Mouse (Mus musculus) heart, adult 2 months (tissue): Measurements from ENCODE around the gene Cdan1. TPM values are rescaled to one million over a fixed set of nuclear protein-coding genes. Genes with fewer than 3 reads are reported as not detected.

ENCODE experiments used
- DNase-seq, 2 experiments: peaks; one replicate each; pipeline ENCODE4 v3.0.0; 2021
- H3K27ac ChIP-seq: fragments of 200-600 bp; 2 replicates; pipeline ENCODE4 v1.8.1; 2022
- H3K27me3 ChIP-seq: fragments of 200-500 bp; 2 replicates; pipeline ENCODE4 v1.6.1; 2012; ENCODE audit warnings: mild to moderate bottlenecking, low read length, inconsistent platforms, mixed read lengths; ENCODE audit not compliant: control insufficient read depth, insufficient read depth
- H3K36me3 ChIP-seq: fragments of 200-500 bp; 2 replicates; pipeline ENCODE4 v1.6.1; 2012; ENCODE audit warnings: low read length, inconsistent platforms; ENCODE audit not compliant: control insufficient read depth, insufficient read depth
- H3K4me1 ChIP-seq: fragments of 200-500 bp; 2 replicates; pipeline ENCODE4 v1.6.1; 2011; ENCODE audit warnings: low read length; ENCODE audit not compliant: control insufficient read depth, insufficient read depth
- H3K4me3 ChIP-seq: fragments of 200-600 bp; 2 replicates; pipeline ENCODE4 v1.8.1; 2022
- H3K79me2 ChIP-seq: fragments of 200-500 bp; replicated peaks from 2 replicates; pipeline ENCODE4 v1.6.1; 2012; ENCODE audit warnings: mild to moderate bottlenecking, inconsistent platforms, low read length, moderate library complexity, mixed read lengths; ENCODE audit not compliant: control insufficient read depth, insufficient read depth
- H3K9ac ChIP-seq: fragments of 200-500 bp; 2 replicates; pipeline ENCODE4 v1.6.1; 2012; ENCODE audit warnings: low read depth, mild to moderate bottlenecking, control low read depth, inconsistent platforms, low read length, mixed read lengths
- CTCF ChIP-seq: fragments of 200-600 bp; IDR thresholded peaks from 2 replicates; pipeline ENCODE4 v1.8.1; 2022; ENCODE audit warnings: antibody characterized with exemption, mild to moderate bottlenecking, moderate library complexity
- EP300 ChIP-seq: fragments of 200-500 bp; IDR thresholded peaks from 2 replicates; pipeline ENCODE4 v1.6.1; 2011; ENCODE audit warnings: low read depth, low read length, control low read depth; ENCODE audit not compliant: insufficient read depth
- POLR2A ChIP-seq: fragments of 200-500 bp; IDR thresholded peaks from 2 replicates; pipeline ENCODE4 v1.6.1; 2011; ENCODE audit warnings: mild to moderate bottlenecking, low read depth, low read length, control low read depth; ENCODE audit not compliant: insufficient read depth
- WGBS: fragments of 180-500 bp; shearing (Covaris S2); methylation state at CpG from one replicate; pipeline ENCODE4 v1.1.7; 2018; 5-methylcytosine and 5-hydroxymethylcytosine counted together
- intact Hi-C: fragments of 180-260 bp; cut with DNase I; formaldehyde crosslinking; loops from one replicate; pipeline ENCODE4 v1.15.1; 2025
- polyA plus RNA-seq: library from polyadenylated mRNA; depleted of rRNA; stranded (reverse); fragments of >200 nt; gene quantifications from 2 replicates; pipeline ENCODE4 v1.2.3, GENCODE M21; 2012
- total RNA-seq, 2 experiments: library from RNA; stranded (reverse); gene quantifications; 2 replicates each; pipeline ENCODE4 v1.2.3; 2021

Gene Cdan1
- total and polyA plus RNA-seq, 3 experiments: 9.8 to 14.0 (median 12.8) TPM

- H3K36me3 ChIP-seq: peaks cover 9% of the 10 kb centered on the region; the same call in 1 of the 2 replicates
- WGBS: 78% methylated on average over 5 of the region's 5 CpGs
- no peak overlapping the region for H3K9ac ChIP-seq
- peaks cover 6% of the 10 kb centered on the region for H3K4me1 ChIP-seq
- no peak for DNase-seq
- no peaks in the 10 kb centered on the region for H3K27me3 ChIP-seq
- no peak overlapping the region for H3K4me3 ChIP-seq
- TF ChIP-seq CTCF (no peak), POLR2A (no peak), EP300 (no peak)
- intact Hi-C loops: loop anchor here (5.0 kb wide), 1 partner anchor 385 kb away; no protein-coding TSS in a partner anchor
- no peaks in the 10 kb centered on the region for H3K79me2 ChIP-seq
- H3K27ac ChIP-seq: no peak overlapping the region
Measured at GRCm38 (mm10) chr2:120867336-120867735, 17.4 kb upstream of the Cdan1 start.

- 6% methylated on average over 1 of the region's 1 CpGs for WGBS
- TF ChIP-seq POLR2A (no peak), CTCF (peak; percentile 74)
- intact Hi-C loops: loop anchor here (5.0 kb wide), 1 partner anchor 384 kb away; no protein-coding TSS in a partner anchor
- Histone ChIP-seq H3K4me1 (0 out of 2 replicates have a peak, but pooled peaks cover 2% of the 10 kb centered on the region), H3K27me3 (no peaks in the 10 kb centered on the region), H3K27ac (no peak overlapping the region), H3K4me3 (no peak overlapping the region), H3K79me2 (no peaks in the 10 kb centered on the region), H3K9ac (no peak overlapping the region), H3K36me3 (peaks cover 9% of the 10 kb centered on the region)
- DNase-seq: peak in 1 of 2 experiments; percentile 40
Measured at GRCm38 (mm10) chr2:120866561-120866960, 16.6 kb upstream of the Cdan1 start.

- Histone ChIP-seq H3K4me3 (no peak overlapping the region), H3K9ac (no peak overlapping the region), H3K4me1 (no peaks in the 10 kb centered on the region), H3K27me3 (no peaks in the 10 kb centered on the region), H3K79me2 (no peaks in the 10 kb centered on the region), H3K27ac (no peak overlapping the region), H3K36me3 (no peaks in the 10 kb centered on the region; the same call in 1 of the 2 replicates)
- TF ChIP-seq EP300 (no peak), CTCF (no peak), POLR2A (no peak)
- 100% methylated on average over 1 of the region's 1 CpGs for WGBS
- no peak for DNase-seq
- intact Hi-C loops: no loop called here
Measured at GRCm38 (mm10) chr2:120863389-120863788, 13.5 kb upstream of the Cdan1 start.

GRCm38 (mm10) chr2:120860699-120861098 is 10.8 kb upstream of the Cdan1 start:
- intact Hi-C loops: no loop called here
- Histone ChIP-seq H3K36me3 (no peaks in the 10 kb centered on the region; the same call in 1 of the 2 replicates), H3K27ac (no peak overlapping the region), H3K4me1 (no peaks in the 10 kb centered on the region), H3K27me3 (no peaks in the 10 kb centered on the region), H3K79me2 (no peaks in the 10 kb centered on the region), H3K9ac (no peak overlapping the region), H3K4me3 (no peak overlapping the region)
- WGBS: 89% methylated on average over 1 of the region's 1 CpGs
- DNase-seq: no peak
- TF ChIP-seq CTCF (no peak), POLR2A (no peak), EP300 (no peak)

- H3K79me2 ChIP-seq: no peaks in the 10 kb centered on the region
- no peak overlapping the region for H3K9ac ChIP-seq
- H3K4me1 ChIP-seq: no peaks in the 10 kb centered on the region
- no peak for DNase-seq
- no peak overlapping the region for H3K4me3 ChIP-seq
- no peaks in the 10 kb centered on the region for H3K27me3 ChIP-seq
- intact Hi-C loops: no loop called here
- H3K27ac ChIP-seq: no peak overlapping the region
- TF ChIP-seq EP300: no peak
- TF ChIP-seq CTCF: no peak
- TF ChIP-seq POLR2A: no peak
- no peaks in the 10 kb centered on the region; the same call in 1 of the 2 replicates for H3K36me3 ChIP-seq
- whole genome bisulfite sequencing: 87% methylated on average over 3 of the region's 3 CpGs
Measured at GRCm38 (mm10) chr2:120858131-120858530, 8.2 kb upstream of the Cdan1 start.

GRCm38 (mm10) chr2:120853151-120853550 is 3.2 kb upstream of the Cdan1 start:
- no peaks in the 10 kb centered on the region for H3K79me2 ChIP-seq
- no peak overlapping the region for H3K9ac ChIP-seq
- no peaks in the 10 kb centered on the region for H3K36me3 ChIP-seq
- WGBS: 81% methylated on average over 3 of the region's 3 CpGs
- peaks cover 1% of the 10 kb centered on the region; the same call in 1 of the 2 replicates for H3K4me1 ChIP-seq
- no peak for DNase-seq
- H3K4me3 ChIP-seq: no peak overlapping the region
- no peaks in the 10 kb centered on the region for H3K27me3 ChIP-seq
- H3K27ac ChIP-seq: no peak overlapping the region
- TF ChIP-seq POLR2A (no peak), EP300 (no peak), CTCF (no peak)
- intact Hi-C loops: no loop called here
